Mouse (Mus musculus): ENCODE data around the gene Amigo3. TPM values are rescaled to one million over a fixed set of nuclear protein-coding genes. Genes with fewer than 3 reads are reported as not detected.

Gene Amigo3
- polyA plus RNA-seq, 1 experiment from 2014 or later = 2.1 TPM

- H3K4me2 ChIP-seq (ENCODE audit: low read length) = peak overlapping the region; percentile 21; the same call in 1 of the 2 replicates
- ATAC-seq (ENCODE audit: insufficient number of reproducible peaks, insufficient read depth, low FRiP score, low read depth) = peak; percentile 33; the same call in 1 of the 2 replicates
Observed at GRCm38 (mm10) chr9:108072481-108072924, 19.5 kb downstream of the Amigo3 start.

GRCm38 (mm10) chr9:108073141-108073930, 20.4 kb downstream of the Amigo3 start:
- Histone ChIP-seq H3K27me3 (ENCODE audit: control insufficient read depth, insufficient read depth, low read length) (no peaks in the 10 kb centered on the region), H3K36me3 (ENCODE audit: control insufficient read depth, insufficient read depth, low read length) (peaks cover 34% of the 10 kb centered on the region), H3K9ac (ENCODE audit: low read length) (peak overlapping the region; percentile 45), H3K4me3 (ENCODE audit: control insufficient read depth in 1 of 2, insufficient read depth in 1 of 2, low read depth in 1 of 2, low read length in 2 of 2) (no peak overlapping the region), H3K27ac (replicated peaks in 1 of 2; ENCODE audit: control insufficient read depth in 1 of 2, insufficient read depth in 1 of 2, low read depth in 2 of 2, low read length in 2 of 2) (peak overlapping the region; percentile 49 to 80), H3K9me3 (ENCODE audit: control insufficient read depth, low read length) (no peaks in the 10 kb centered on the region), H3K4me2 (ENCODE audit: low read length) (peak overlapping the region; percentile 30), H3K4me1 (ENCODE audit: control insufficient read depth in 2 of 2, insufficient read depth in 2 of 2, low read length in 2 of 2) (peaks cover 15 to 29% of the 10 kb centered on the region in 2 experiments)
- ATAC-seq (ENCODE audit: insufficient number of reproducible peaks, insufficient read depth, low FRiP score, low read depth) = no peak
- WGBS = 46% methylated on average over 7 of the region's 7 CpGs

More at GRCm38 (mm10) chr9:108072481-108072924, 19.5 kb downstream of the Amigo3 start:
- H3K4me1 ChIP-seq (ENCODE audit: control insufficient read depth in 2 of 2, insufficient read depth in 2 of 2, low read length in 2 of 2) = peaks cover 15 to 27% of the 10 kb centered on the region in 2 experiments
- no peaks in the 10 kb centered on the region for H3K9me3 ChIP-seq (ENCODE audit: control insufficient read depth, low read length)
- H3K9ac ChIP-seq (ENCODE audit: low read length) = peak overlapping the region; percentile 38; the same call in 1 of the 2 replicates
- H3K36me3 ChIP-seq (ENCODE audit: control insufficient read depth, insufficient read depth, low read length) = peaks cover 34% of the 10 kb centered on the region
- H3K27me3 ChIP-seq (ENCODE audit: control insufficient read depth, insufficient read depth, low read length) = no peaks in the 10 kb centered on the region
- H3K27ac ChIP-seq (replicated peaks in 1 of 2; ENCODE audit: control insufficient read depth in 1 of 2, insufficient read depth in 1 of 2, low read depth in 2 of 2, low read length in 2 of 2) = peak overlapping the region; percentile 80 to 91
- no peak overlapping the region for H3K4me3 ChIP-seq (ENCODE audit: control insufficient read depth in 1 of 2, insufficient read depth in 1 of 2, low read depth in 1 of 2, low read length in 2 of 2)
- WGBS = 28% methylated on average over 9 of the region's 9 CpGs

- ATAC-seq (ENCODE audit: insufficient number of reproducible peaks, insufficient read depth, low FRiP score, low read depth) = no peak
- Histone ChIP-seq H3K4me1 (ENCODE audit: control insufficient read depth in 2 of 2, insufficient read depth in 2 of 2, low read length in 2 of 2) (peaks cover 10 to 18% of the 10 kb centered on the region in 2 experiments), H3K9me3 (ENCODE audit: control insufficient read depth, low read length) (no peaks in the 10 kb centered on the region), H3K9ac (ENCODE audit: low read length) (peak within 1 kb of the TSS; percentile 97), H3K4me3 (ENCODE audit: control insufficient read depth in 1 of 2, insufficient read depth in 1 of 2, low read depth in 1 of 2, low read length in 2 of 2) (peak within 1 kb of the TSS; percentile 79 to 84), H3K36me3 (ENCODE audit: control insufficient read depth, insufficient read depth, low read length) (peaks cover 22% of the 10 kb centered on the region), H3K27me3 (ENCODE audit: control insufficient read depth, insufficient read depth, low read length) (peaks cover 31% of the 10 kb centered on the region), H3K4me2 (ENCODE audit: low read length) (peak within 1 kb of the TSS; percentile 76), H3K27ac (replicated peaks in 1 of 2; ENCODE audit: control insufficient read depth in 1 of 2, insufficient read depth in 1 of 2, low read depth in 2 of 2, low read length in 2 of 2) (no peak within 1 kb of the TSS)
- WGBS = 70% methylated on average over 5 of the region's 5 CpGs
Observed at GRCm38 (mm10) chr9:108080168-108080567, 27.2 kb downstream of the Amigo3 start, which contains the start of gene Mst1. TSS of gene Mst1 (plus strand) at chr9:108080436.

GRCm38 (mm10) chr9:108082549-108082948, 29.6 kb downstream of the Amigo3 start:
- no peak for ATAC-seq (ENCODE audit: insufficient number of reproducible peaks, insufficient read depth, low FRiP score, low read depth)
- peak overlapping the region; percentile 31; the same call in 1 of the 2 replicates for H3K9ac ChIP-seq (ENCODE audit: low read length)
- peak overlapping the region; percentile 48 for H3K4me2 ChIP-seq (ENCODE audit: low read length)
- H3K4me1 ChIP-seq (ENCODE audit: control insufficient read depth in 2 of 2, insufficient read depth in 2 of 2, low read length in 2 of 2) = peaks cover 10 to 18% of the 10 kb centered on the region in 2 experiments
- peaks cover 36% of the 10 kb centered on the region for H3K36me3 ChIP-seq (ENCODE audit: control insufficient read depth, insufficient read depth, low read length)
- 7% methylated on average over 19 of the region's 19 CpGs for WGBS
- H3K9me3 ChIP-seq (ENCODE audit: control insufficient read depth, low read length) = no peaks in the 10 kb centered on the region
- H3K4me3 ChIP-seq (ENCODE audit: control insufficient read depth in 1 of 2, insufficient read depth in 1 of 2, low read depth in 1 of 2, low read length in 2 of 2) = peak overlapping the region; percentile 3 to 11; a peak in 2 of 4 replicates
- H3K27me3 ChIP-seq (ENCODE audit: control insufficient read depth, insufficient read depth, low read length) = peaks cover 31% of the 10 kb centered on the region
- H3K27ac ChIP-seq (replicated peaks in 1 of 2; ENCODE audit: control insufficient read depth in 1 of 2, insufficient read depth in 1 of 2, low read depth in 2 of 2, low read length in 2 of 2) = no peak overlapping the region

- no peak within 1 kb of the TSS for H3K27ac ChIP-seq (replicated peaks in 1 of 2; ENCODE audit: control insufficient read depth in 1 of 2, insufficient read depth in 1 of 2, low read depth in 2 of 2, low read length in 2 of 2)
- H3K4me2 ChIP-seq (ENCODE audit: low read length) = peak within 1 kb of the TSS; percentile 48
- peaks cover 10 to 16% of the 10 kb centered on the region in 2 experiments for H3K4me1 ChIP-seq (ENCODE audit: control insufficient read depth in 2 of 2, insufficient read depth in 2 of 2, low read length in 2 of 2)
- peaks cover 41% of the 10 kb centered on the region for H3K36me3 ChIP-seq (ENCODE audit: control insufficient read depth, insufficient read depth, low read length)
- no peaks in the 10 kb centered on the region for H3K9me3 ChIP-seq (ENCODE audit: control insufficient read depth, low read length)
- H3K9ac ChIP-seq (ENCODE audit: low read length) = peak within 1 kb of the TSS; percentile 31
- WGBS = 32% methylated on average over 12 of the region's 12 CpGs
- H3K27me3 ChIP-seq (ENCODE audit: control insufficient read depth, insufficient read depth, low read length) = peaks cover 31% of the 10 kb centered on the region
- ATAC-seq (ENCODE audit: insufficient number of reproducible peaks, insufficient read depth, low FRiP score, low read depth) = no peak
- H3K4me3 ChIP-seq (ENCODE audit: control insufficient read depth in 1 of 2, insufficient read depth in 1 of 2, low read depth in 1 of 2, low read length in 2 of 2) = peak within 1 kb of the TSS; percentile 3 to 11; a peak in 2 of 4 replicates
Observed at GRCm38 (mm10) chr9:108082988-108083431, 30.1 kb downstream of the Amigo3 start, which contains the start of gene Rnf123. TSS of gene Rnf123 (minus strand) at chr9:108083346.

GRCm38 (mm10) chr9:108083561-108083960, 30.6 kb downstream of the Amigo3 start:
- H3K9me3 ChIP-seq (ENCODE audit: control insufficient read depth, low read length) = no peaks in the 10 kb centered on the region
- no peak for ATAC-seq (ENCODE audit: insufficient number of reproducible peaks, insufficient read depth, low FRiP score, low read depth)
- no peak overlapping the region for H3K4me3 ChIP-seq (ENCODE audit: control insufficient read depth in 1 of 2, insufficient read depth in 1 of 2, low read depth in 1 of 2, low read length in 2 of 2)
- peaks cover 31% of the 10 kb centered on the region for H3K27me3 ChIP-seq (ENCODE audit: control insufficient read depth, insufficient read depth, low read length)
- H3K9ac ChIP-seq (ENCODE audit: low read length) = no peak overlapping the region
- no peak overlapping the region for H3K27ac ChIP-seq (replicated peaks in 1 of 2; ENCODE audit: control insufficient read depth in 1 of 2, insufficient read depth in 1 of 2, low read depth in 2 of 2, low read length in 2 of 2)
- peaks cover 10 to 11% of the 10 kb centered on the region in 2 experiments for H3K4me1 ChIP-seq (ENCODE audit: control insufficient read depth in 2 of 2, insufficient read depth in 2 of 2, low read length in 2 of 2)
- no peak overlapping the region for H3K4me2 ChIP-seq (ENCODE audit: low read length)
- 36% methylated on average over 6 of the region's 6 CpGs for WGBS
- peaks cover 46% of the 10 kb centered on the region for H3K36me3 ChIP-seq (ENCODE audit: control insufficient read depth, insufficient read depth, low read length)

GRCm38 (mm10) chr9:108085261-108085660, 32.3 kb downstream of the Amigo3 start:
- Histone ChIP-seq H3K4me2 (ENCODE audit: low read length) (no peak overlapping the region), H3K4me3 (ENCODE audit: control insufficient read depth in 1 of 2, insufficient read depth in 1 of 2, low read depth in 1 of 2, low read length in 2 of 2) (no peak overlapping the region), H3K9me3 (ENCODE audit: control insufficient read depth, low read length) (no peaks in the 10 kb centered on the region), H3K9ac (ENCODE audit: low read length) (no peak overlapping the region), H3K27me3 (ENCODE audit: control insufficient read depth, insufficient read depth, low read length) (peaks cover 31% of the 10 kb centered on the region), H3K27ac (replicated peaks in 1 of 2; ENCODE audit: control insufficient read depth in 1 of 2, insufficient read depth in 1 of 2, low read depth in 2 of 2, low read length in 2 of 2) (no peak overlapping the region), H3K36me3 (ENCODE audit: control insufficient read depth, insufficient read depth, low read length) (peaks cover 63% of the 10 kb centered on the region), H3K4me1 (ENCODE audit: control insufficient read depth in 2 of 2, insufficient read depth in 2 of 2, low read length in 2 of 2) (peaks cover 6% of the 10 kb centered on the region in 2 experiments; a peak in 3 of 4 replicates)
- WGBS = 92% methylated on average over 4 of the region's 4 CpGs
- no peak for ATAC-seq (ENCODE audit: insufficient number of reproducible peaks, insufficient read depth, low FRiP score, low read depth)

All from heart, embryonic 14.5 days (tissue).